Mouse (Mus musculus) C2C12 (cell line): ENCODE results near the gene Cipc.

Experiments used
- CEBPB ChIP-seq: IDR thresholded peaks from one replicate; pipeline ENCODE4 v1.6.1; 2011; ENCODE audit warnings: low read depth, mild to moderate bottlenecking, control low read depth, moderate library complexity
- CTCF ChIP-seq: IDR thresholded peaks from one replicate; pipeline ENCODE4 v1.5.1; 2011; ENCODE audit not compliant: control insufficient read depth, insufficient read depth, insufficient read length
- FOSL1 ChIP-seq: IDR thresholded peaks from one replicate; pipeline ENCODE4 v1.8.0; 2011; ENCODE audit warnings: mild to moderate bottlenecking, low read length; ENCODE audit not compliant: poor library complexity, insufficient read depth, severe bottlenecking
- MAX ChIP-seq: IDR thresholded peaks from one replicate; pipeline ENCODE4 v1.6.1; 2011; ENCODE audit warnings: mild to moderate bottlenecking, control low read depth
- MYOD1 ChIP-seq: IDR thresholded peaks from one replicate; pipeline ENCODE4 v1.6.1; 2011; ENCODE audit warnings: low read depth; ENCODE audit not compliant: control insufficient read depth, insufficient read length
- MYOG ChIP-seq: IDR thresholded peaks from one replicate; pipeline ENCODE4 v1.6.1; 2011; ENCODE audit not compliant: control insufficient read depth, insufficient read length; ENCODE audit errors: extremely low read depth
- USF1 ChIP-seq: IDR thresholded peaks from one replicate; pipeline ENCODE4 v1.6.1; 2011; ENCODE audit warnings: low read depth, mild to moderate bottlenecking, control low read depth, moderate library complexity

DNA sequence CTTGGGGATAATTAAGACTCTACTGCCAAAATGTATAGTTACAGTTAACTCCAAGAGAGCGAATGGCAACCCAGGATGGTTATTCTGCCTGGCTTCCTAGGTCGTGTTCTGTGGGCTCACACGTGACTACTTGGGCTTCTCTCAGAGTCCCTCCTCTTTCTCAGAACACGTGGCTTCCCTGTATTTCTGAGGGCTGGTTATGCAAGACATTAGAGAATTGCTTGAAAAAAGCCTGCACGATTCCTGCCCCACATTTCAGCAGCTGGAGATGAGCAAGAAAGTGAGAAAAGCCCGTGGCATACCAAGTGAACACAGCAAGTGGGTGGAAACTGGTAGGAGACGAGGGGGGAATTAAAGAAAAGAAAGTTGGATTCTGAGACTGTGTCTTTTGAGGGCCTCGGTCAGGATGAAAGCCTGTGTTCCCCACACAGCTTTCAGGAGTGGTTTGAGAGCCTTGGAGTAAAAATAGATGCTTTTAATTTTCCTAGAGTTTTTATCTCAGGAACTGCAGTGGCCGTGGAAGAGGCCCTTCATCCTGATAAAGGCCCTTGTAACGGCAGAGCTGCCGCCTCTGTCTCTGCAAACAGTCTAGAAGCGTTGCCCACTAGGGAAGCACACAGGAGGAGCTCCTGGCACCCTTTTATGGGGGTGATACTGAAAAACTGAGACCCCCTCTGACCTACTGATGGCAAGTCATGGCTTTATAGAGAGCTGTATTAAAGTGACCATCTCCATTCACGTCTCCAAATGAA is 21.8 kb downstream of the Cipc start:
- TF ChIP-seq CTCF (no peak), USF1 (no peak), MAX (no peak), MYOG (no peak), MYOD1 (no peak), CEBPB (no peak), FOSL1 (no peak)
